Mouse (Mus musculus) heart, adult 2 months (tissue): Measurements from ENCODE around the gene Kcne2. TPM values are rescaled to one million over a fixed set of nuclear protein-coding genes. Genes with fewer than 3 reads are reported as not detected.
A peak's percentile ranks its signal among the peaks of the same experiment; 100 is the strongest.

Source experiments
- DNase-seq, 2 experiments: peaks; one replicate each; pipeline ENCODE4 v3.0.0; 2021
- H3K27ac ChIP-seq: fragments of 200-600 bp; 2 replicates; pipeline ENCODE4 v1.8.1; 2022
- H3K27me3 ChIP-seq: fragments of 200-500 bp; 2 replicates; pipeline ENCODE4 v1.6.1; 2012; ENCODE audit warnings: mild to moderate bottlenecking, low read length, inconsistent platforms, mixed read lengths; ENCODE audit not compliant: control insufficient read depth, insufficient read depth
- H3K36me3 ChIP-seq: fragments of 200-500 bp; 2 replicates; pipeline ENCODE4 v1.6.1; 2012; ENCODE audit warnings: low read length, inconsistent platforms; ENCODE audit not compliant: control insufficient read depth, insufficient read depth
- H3K4me1 ChIP-seq: fragments of 200-500 bp; 2 replicates; pipeline ENCODE4 v1.6.1; 2011; ENCODE audit warnings: low read length; ENCODE audit not compliant: control insufficient read depth, insufficient read depth
- H3K4me3 ChIP-seq: fragments of 200-600 bp; 2 replicates; pipeline ENCODE4 v1.8.1; 2022
- H3K79me2 ChIP-seq: fragments of 200-500 bp; replicated peaks from 2 replicates; pipeline ENCODE4 v1.6.1; 2012; ENCODE audit warnings: mild to moderate bottlenecking, inconsistent platforms, low read length, moderate library complexity, mixed read lengths; ENCODE audit not compliant: control insufficient read depth, insufficient read depth
- H3K9ac ChIP-seq: fragments of 200-500 bp; 2 replicates; pipeline ENCODE4 v1.6.1; 2012; ENCODE audit warnings: low read depth, mild to moderate bottlenecking, control low read depth, inconsistent platforms, low read length, mixed read lengths
- CTCF ChIP-seq: fragments of 200-600 bp; IDR thresholded peaks from 2 replicates; pipeline ENCODE4 v1.8.1; 2022; ENCODE audit warnings: antibody characterized with exemption, mild to moderate bottlenecking, moderate library complexity
- EP300 ChIP-seq: fragments of 200-500 bp; IDR thresholded peaks from 2 replicates; pipeline ENCODE4 v1.6.1; 2011; ENCODE audit warnings: low read depth, low read length, control low read depth; ENCODE audit not compliant: insufficient read depth
- POLR2A ChIP-seq: fragments of 200-500 bp; IDR thresholded peaks from 2 replicates; pipeline ENCODE4 v1.6.1; 2011; ENCODE audit warnings: mild to moderate bottlenecking, low read depth, low read length, control low read depth; ENCODE audit not compliant: insufficient read depth
- WGBS: fragments of 180-500 bp; shearing (Covaris S2); methylation state at CpG from one replicate; pipeline ENCODE4 v1.1.7; 2018; 5-methylcytosine and 5-hydroxymethylcytosine counted together
- intact Hi-C: fragments of 180-260 bp; cut with DNase I; formaldehyde crosslinking; loops from one replicate; pipeline ENCODE4 v1.15.1; 2025
- polyA plus RNA-seq: library from polyadenylated mRNA; depleted of rRNA; stranded (reverse); fragments of >200 nt; gene quantifications from 2 replicates; pipeline ENCODE4 v1.2.3, GENCODE M21; 2012
- total RNA-seq, 2 experiments: library from RNA; stranded (reverse); gene quantifications; 2 replicates each; pipeline ENCODE4 v1.2.3; 2021

Kcne2 gene
- total and polyA plus RNA-seq, 3 experiments: not detected

- H3K9ac ChIP-seq: no peak overlapping the region
- H3K27ac ChIP-seq: no peak overlapping the region
- H3K27me3 ChIP-seq: no peaks in the 10 kb centered on the region
- H3K4me3 ChIP-seq: no peak overlapping the region
- DNase-seq: peak; percentile 24 to 32
- no peaks in the 10 kb centered on the region for H3K79me2 ChIP-seq
- H3K36me3 ChIP-seq: no peaks in the 10 kb centered on the region
- WGBS: 41% methylated on average over 13 of the region's 13 CpGs
- TF ChIP-seq CTCF (peak; percentile 90), POLR2A (no peak), EP300 (0 out of 2 replicates have a peak, but pooled peaks have one; percentile 37)
- intact Hi-C loops: loop anchor here (1.0 to 5.0 kb wide), 2 partner anchors 143 to 163 kb away; no protein-coding TSS in a partner anchor
- no peaks in the 10 kb centered on the region for H3K4me1 ChIP-seq
Measured at GRCm38 (mm10) chr16:92313953-92314741, 22.0 kb downstream of the Kcne2 start.

- Histone ChIP-seq H3K9ac (no peak overlapping the region), H3K27me3 (no peaks in the 10 kb centered on the region), H3K79me2 (no peaks in the 10 kb centered on the region), H3K36me3 (no peaks in the 10 kb centered on the region), H3K27ac (no peak overlapping the region), H3K4me1 (no peaks in the 10 kb centered on the region), H3K4me3 (no peak overlapping the region)
- DNase-seq: no peak
- 89% methylated on average over 7 of the region's 7 CpGs for WGBS
- TF ChIP-seq EP300 (no peak), POLR2A (no peak), CTCF (no peak)
- intact Hi-C loops: no loop called here
Measured at GRCm38 (mm10) chr16:92316049-92316738, 24.0 kb downstream of the Kcne2 start.

DNA sequence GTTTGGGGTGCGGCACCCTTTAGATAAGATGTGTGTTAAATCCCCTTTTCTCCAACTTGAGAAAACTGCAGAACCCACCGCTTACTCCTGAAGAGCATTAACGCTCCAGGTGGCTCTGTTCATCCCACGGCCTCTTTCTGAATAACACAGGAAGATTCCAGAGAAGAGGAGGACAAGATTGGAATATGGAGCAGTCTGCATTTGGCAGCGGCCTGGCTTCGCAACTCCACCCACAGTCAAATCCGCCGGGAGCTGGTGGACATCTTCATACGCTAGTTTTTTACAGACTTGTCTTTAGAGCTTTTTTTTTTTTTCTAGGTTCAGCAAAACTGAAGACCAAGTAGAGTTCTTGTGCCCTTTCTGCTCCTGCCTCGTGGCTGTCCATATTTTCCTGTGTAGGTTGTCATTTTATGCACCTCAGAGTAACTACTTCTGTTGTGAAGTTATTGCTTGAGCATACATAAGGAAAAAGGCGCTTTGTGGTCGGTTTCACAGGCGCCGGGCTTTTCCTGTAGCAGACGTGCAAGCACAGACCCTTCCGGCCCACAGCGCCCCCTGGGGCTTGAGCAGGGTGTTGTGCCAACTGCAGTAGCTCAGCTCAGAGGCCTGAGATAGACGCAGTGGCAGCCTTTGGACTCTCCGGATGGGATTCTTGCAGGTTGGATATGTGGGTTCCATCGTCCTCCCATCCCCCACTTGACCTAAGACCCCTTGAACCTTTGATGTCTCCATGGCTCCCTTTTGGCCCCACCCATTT is 27.3 kb downstream of the Kcne2 start:
- TF ChIP-seq EP300 (no peak), CTCF (peak; percentile 72)
- 55% methylated on average over 20 of the region's 20 CpGs for WGBS

GRCm38 (mm10) chr16:92320361-92320760 is 28.2 kb downstream of the Kcne2 start:
- TF ChIP-seq CTCF: no peak
- TF ChIP-seq EP300: no peak
- TF ChIP-seq POLR2A: no peak
- no peaks in the 10 kb centered on the region for H3K27me3 ChIP-seq
- no peaks in the 10 kb centered on the region for H3K4me1 ChIP-seq
- H3K9ac ChIP-seq: no peak overlapping the region
- H3K4me3 ChIP-seq: no peak overlapping the region
- H3K79me2 ChIP-seq: no peaks in the 10 kb centered on the region
- H3K36me3 ChIP-seq: no peaks in the 10 kb centered on the region
- no peak for DNase-seq
- no peak overlapping the region for H3K27ac ChIP-seq
- 88% methylated on average over 3 of the region's 3 CpGs for WGBS
- intact Hi-C loops: no loop called here

More for the DNA sequence above, 27.3 kb downstream of the Kcne2 start:
- H3K27ac ChIP-seq: no peak overlapping the region
- H3K9ac ChIP-seq: no peak overlapping the region
- no peak overlapping the region for H3K4me3 ChIP-seq
- no peaks in the 10 kb centered on the region for H3K36me3 ChIP-seq
- no peaks in the 10 kb centered on the region for H3K79me2 ChIP-seq
- peak; percentile 41 to 60 for DNase-seq
- intact Hi-C loops: no loop called here
- H3K4me1 ChIP-seq: no peaks in the 10 kb centered on the region
- H3K27me3 ChIP-seq: no peaks in the 10 kb centered on the region

DNA sequence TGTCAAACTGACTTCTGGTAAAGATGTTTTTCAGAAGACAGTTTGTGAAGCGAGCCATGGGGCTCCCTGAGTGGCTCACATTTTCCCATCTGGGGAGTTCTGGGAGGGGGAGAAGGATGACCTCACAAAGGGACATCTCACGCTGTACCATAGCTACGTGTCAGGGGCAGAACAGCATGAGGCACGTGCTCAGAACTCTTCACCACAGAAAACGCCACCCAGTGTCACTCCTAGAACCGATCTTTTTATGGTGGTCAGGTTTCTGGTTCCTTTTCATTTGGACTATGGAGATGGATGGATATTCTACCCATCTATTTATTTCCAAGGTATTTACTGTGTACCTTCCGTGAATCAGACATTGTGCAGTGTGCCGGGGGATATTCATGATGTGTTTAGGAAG is 29.2 kb downstream of the Kcne2 start, which contains the start of gene Fam243:
Gene Fam243 (minus strand): TSS at position 101 of the 400 bp plus-strand sequence.
- TF ChIP-seq POLR2A (no peak), EP300 (no peak), CTCF (no peak)
- H3K79me2 ChIP-seq: no peaks in the 10 kb centered on the region
- no peak for DNase-seq
- H3K27ac ChIP-seq: no peak within 1 kb of the TSS
- no peak within 1 kb of the TSS for H3K4me3 ChIP-seq
- H3K4me1 ChIP-seq: no peaks in the 10 kb centered on the region
- intact Hi-C loops: no loop called here
- WGBS: 93% methylated on average over 8 of the region's 8 CpGs
- no peaks in the 10 kb centered on the region for H3K36me3 ChIP-seq
- H3K27me3 ChIP-seq: no peaks in the 10 kb centered on the region
- H3K9ac ChIP-seq: no peak within 1 kb of the TSS
